Mouse (Mus musculus) liver, embryonic 13.5 days (tissue): ENCODE results near the gene Prrt1. TPM values are rescaled to one million over a fixed set of nuclear protein-coding genes. Genes with fewer than 3 reads are reported as not detected.

Source experiments
- ATAC-seq: fragments of 200-750 bp; cut with Nextera tagmentation; 2 replicates; pipeline ENCODE4 v1.8.0; 2017; ENCODE audit warnings: low read depth, mild to moderate bottlenecking, moderate number of reproducible peaks, moderate library complexity
- DNase-seq: peaks from one replicate; pipeline ENCODE4 v3.0.0; 2022
- H3K27ac ChIP-seq: fragments of 300-500 bp; sonication (generic); 2 replicates; pipeline ENCODE4 v1.5.1; 2015; ENCODE audit warnings: moderate library complexity, mild to moderate bottlenecking, inconsistent platforms
- H3K27me3 ChIP-seq: fragments of 300-500 bp; sonication (generic); 2 replicates; pipeline ENCODE4 v1.6.1; 2015; ENCODE audit warnings: mild to moderate bottlenecking, inconsistent platforms
- H3K36me3 ChIP-seq: fragments of 300-500 bp; sonication (generic); 2 replicates; pipeline ENCODE4 v1.6.1; 2015; ENCODE audit warnings: mild to moderate bottlenecking, inconsistent platforms
- H3K4me1 ChIP-seq: fragments of 300-500 bp; sonication (generic); replicated peaks from 2 replicates; pipeline ENCODE4 v1.6.1; 2015; ENCODE audit warnings: inconsistent platforms
- H3K4me2 ChIP-seq: fragments of 300-500 bp; sonication (generic); 2 replicates; pipeline ENCODE4 v1.6.1; 2015; ENCODE audit warnings: inconsistent platforms, mild to moderate bottlenecking, moderate library complexity
- H3K4me3 ChIP-seq: fragments of 300-500 bp; sonication (generic); replicated peaks from 2 replicates; pipeline ENCODE4 v1.5.1; 2015; ENCODE audit warnings: mild to moderate bottlenecking, inconsistent platforms
- H3K9ac ChIP-seq: fragments of 300-500 bp; sonication (generic); 2 replicates; pipeline ENCODE4 v1.6.1; 2015; ENCODE audit warnings: mild to moderate bottlenecking, inconsistent platforms
- H3K9me3 ChIP-seq: fragments of 300-500 bp; sonication (generic); replicated peaks from 2 replicates; pipeline ENCODE4 v1.6.1; 2016; ENCODE audit warnings: inconsistent platforms
- whole genome bisulfite sequencing: fragments of 180-500 bp; shearing (Covaris S2); methylation state at CpG from one replicate; pipeline ENCODE4 v1.1.7; 2015; ENCODE audit not compliant: insufficient replicate concordance; 5-methylcytosine and 5-hydroxymethylcytosine counted together
- polyA plus RNA-seq: library from polyadenylated mRNA; unstranded; fragments of >200 nt; fragmentation: Nextera tagmentation; extraction: Ambion mirVana; gene quantifications from 2 replicates; pipeline ENCODE4 v1.2.1, GENCODE M21; 2015

The Prrt1 gene
- polyA plus RNA-seq, 1 experiment from 2014 or later: 0.05 TPM

- H3K4me2 ChIP-seq: no peak overlapping the region
- peak overlapping the region; percentile 30; the same call in 1 of the 2 replicates for H3K4me3 ChIP-seq
- H3K9me3 ChIP-seq: no peaks in the 10 kb centered on the region
- no peak overlapping the region for H3K27ac ChIP-seq
- H3K4me1 ChIP-seq: peaks cover 69% of the 10 kb centered on the region
- ATAC-seq: no peak
- H3K9ac ChIP-seq: no peak overlapping the region
- DNase-seq: no peak
- 10% methylated on average over 12 of the region's 12 CpGs for WGBS
- peaks cover 6% of the 10 kb centered on the region; the same call in 1 of the 2 replicates for H3K36me3 ChIP-seq
- H3K27me3 ChIP-seq: peaks cover 73% of the 10 kb centered on the region
Observed at GRCm38 (mm10) chr17:34629796-34630603, 667 bp downstream of the Prrt1 start.

DNA sequence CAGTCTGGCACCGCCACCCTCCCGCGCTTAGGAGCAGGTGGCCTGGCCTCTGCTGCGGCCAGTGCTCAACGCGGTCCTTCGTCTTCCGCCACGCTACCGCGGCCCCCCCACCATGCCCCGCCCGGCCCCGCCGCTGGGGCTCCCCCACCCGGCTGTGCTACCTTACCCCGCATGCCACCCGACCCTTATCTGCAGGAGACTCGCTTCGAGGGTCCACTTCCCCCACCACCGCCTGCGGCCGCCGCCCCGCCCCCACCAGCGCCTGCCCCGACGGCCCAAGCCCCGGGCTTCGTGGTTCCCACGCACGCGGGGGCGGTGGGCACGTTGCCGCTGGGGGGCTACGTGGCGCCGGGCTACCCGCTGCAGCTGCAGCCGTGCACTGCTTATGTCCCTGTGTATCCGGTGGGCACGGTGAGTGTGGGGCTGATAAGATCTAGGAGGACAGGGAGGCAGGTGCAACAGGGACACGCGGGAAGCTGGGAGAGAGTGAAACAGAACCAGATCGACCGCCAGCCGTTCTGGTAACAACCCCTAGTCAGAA, 1.5 kb downstream of the Prrt1 start:
- Histone ChIP-seq H3K9ac (peak overlapping the region; percentile 23; the same call in 1 of the 2 replicates), H3K27ac (no peak overlapping the region), H3K4me2 (peak overlapping the region; percentile 50), H3K27me3 (peaks cover 73% of the 10 kb centered on the region), H3K4me1 (peaks cover 62% of the 10 kb centered on the region), H3K9me3 (no peaks in the 10 kb centered on the region), H3K36me3 (no peaks in the 10 kb centered on the region), H3K4me3 (peak overlapping the region; percentile 30)
- DNase-seq (no peak), ATAC-seq (no peak)
- WGBS: 3% methylated on average over 48 of the region's 48 CpGs

- H3K9ac ChIP-seq: no peak overlapping the region
- ATAC-seq (no peak), DNase-seq (no peak)
- no peaks in the 10 kb centered on the region for H3K9me3 ChIP-seq
- no peaks in the 10 kb centered on the region for H3K36me3 ChIP-seq
- peak overlapping the region; percentile 58 for H3K4me2 ChIP-seq
- no peak overlapping the region for H3K27ac ChIP-seq
- peaks cover 54% of the 10 kb centered on the region for H3K4me1 ChIP-seq
- H3K4me3 ChIP-seq: peak overlapping the region; percentile 38
- peaks cover 73% of the 10 kb centered on the region for H3K27me3 ChIP-seq
- 10% methylated on average over 12 of the region's 12 CpGs for WGBS
Observed at GRCm38 (mm10) chr17:34631647-34632046, 2.3 kb downstream of the Prrt1 start.

DNA sequence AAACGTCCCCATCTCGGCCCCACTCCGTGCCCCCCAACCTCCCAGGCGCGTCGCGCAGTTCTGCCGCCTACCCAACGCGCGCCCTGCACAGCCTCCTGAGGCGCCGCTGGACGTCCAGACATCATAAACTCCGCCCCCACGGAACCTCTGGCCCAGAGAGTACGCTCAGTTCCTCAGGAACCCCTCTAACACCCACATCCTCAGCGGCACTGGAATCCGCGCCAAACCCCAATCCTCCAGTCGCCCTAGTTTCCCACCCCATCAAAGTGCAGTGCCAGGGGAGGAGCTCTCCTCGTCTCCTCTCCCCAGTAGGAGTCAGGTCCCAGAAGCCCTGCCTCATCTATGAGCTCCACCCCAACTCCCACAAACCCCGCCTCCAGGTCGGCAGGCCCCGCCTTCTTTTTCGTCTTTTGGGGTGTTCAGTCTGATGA, 2.9 kb downstream of the Prrt1 start:
- Histone ChIP-seq H3K4me2 (peak overlapping the region; percentile 58), H3K9me3 (no peaks in the 10 kb centered on the region), H3K27me3 (peaks cover 73% of the 10 kb centered on the region), H3K4me1 (peaks cover 52% of the 10 kb centered on the region), H3K9ac (no peak overlapping the region), H3K4me3 (peak overlapping the region; percentile 38), H3K36me3 (no peaks in the 10 kb centered on the region), H3K27ac (no peak overlapping the region)
- 1% methylated on average over 26 of the region's 26 CpGs for WGBS
- ATAC-seq (peak; percentile 41; the same call in 1 of the 2 replicates), DNase-seq (peak; percentile 63)

DNA sequence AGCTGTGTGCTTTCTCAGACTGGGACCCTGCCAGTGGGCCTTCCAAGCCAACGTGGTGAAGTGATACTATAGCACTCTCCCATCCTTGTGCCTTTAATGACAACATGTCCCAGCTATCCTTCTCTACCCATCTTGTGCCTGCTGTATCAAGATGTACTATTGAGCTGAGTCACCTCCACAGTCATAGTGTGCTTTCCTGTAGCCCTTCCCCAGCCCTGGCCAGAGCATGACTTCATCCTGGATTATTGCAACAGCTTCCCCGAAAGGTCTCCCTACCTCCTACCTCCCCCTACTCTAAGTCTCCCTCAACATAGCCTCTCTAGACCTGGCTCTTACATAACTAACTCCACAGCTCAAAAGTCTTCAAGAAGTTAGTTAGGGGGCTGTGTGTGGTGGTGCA, 6.3 kb downstream of the Prrt1 start:
- WGBS: 36% methylated on average over 2 of the region's 2 CpGs

DNA sequence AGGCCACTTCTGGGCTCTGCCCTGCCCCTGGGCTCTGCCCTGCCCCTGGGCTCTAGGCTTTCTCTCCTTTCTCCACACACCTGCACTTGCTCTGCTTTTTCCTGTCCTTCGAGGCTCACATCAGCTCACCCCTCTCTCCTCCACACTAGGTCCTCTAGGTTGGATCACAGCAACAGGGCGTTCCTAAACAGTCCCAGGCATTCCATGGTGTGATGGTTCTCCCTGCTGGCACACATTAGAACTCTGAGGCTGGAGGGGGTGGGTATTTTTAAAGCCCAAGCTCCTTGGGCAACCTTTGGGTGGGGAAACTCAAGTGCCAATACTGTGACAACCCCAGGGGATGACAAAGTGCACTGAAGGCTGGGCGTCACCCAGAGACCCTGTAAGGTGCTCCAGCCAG, 8.1 kb downstream of the Prrt1 start:
- DNase-seq: no peak
- Histone ChIP-seq H3K36me3 (no peaks in the 10 kb centered on the region), H3K9ac (no peak overlapping the region), H3K4me2 (no peak overlapping the region), H3K27me3 (peaks cover 39% of the 10 kb centered on the region), H3K4me3 (no peak overlapping the region), H3K9me3 (no peaks in the 10 kb centered on the region), H3K4me1 (peaks cover 4% of the 10 kb centered on the region; the same call in 1 of the 2 replicates), H3K27ac (no peak overlapping the region)
- WGBS: 54% methylated on average over 3 of the region's 3 CpGs
- no peak for ATAC-seq

More for the DNA sequence above, 6.3 kb downstream of the Prrt1 start:
- H3K27ac ChIP-seq: no peak overlapping the region
- H3K27me3 ChIP-seq: peaks cover 48% of the 10 kb centered on the region
- DNase-seq (no peak), ATAC-seq (no peak)
- no peak overlapping the region for H3K4me3 ChIP-seq
- H3K4me2 ChIP-seq: no peak overlapping the region
- H3K9ac ChIP-seq: no peak overlapping the region
- no peaks in the 10 kb centered on the region for H3K36me3 ChIP-seq
- H3K9me3 ChIP-seq: no peaks in the 10 kb centered on the region
- peaks cover 22% of the 10 kb centered on the region for H3K4me1 ChIP-seq

GRCm38 (mm10) chr17:34639461-34640255, 10.3 kb downstream of the Prrt1 start:
- no peak overlapping the region for H3K9ac ChIP-seq

DNA sequence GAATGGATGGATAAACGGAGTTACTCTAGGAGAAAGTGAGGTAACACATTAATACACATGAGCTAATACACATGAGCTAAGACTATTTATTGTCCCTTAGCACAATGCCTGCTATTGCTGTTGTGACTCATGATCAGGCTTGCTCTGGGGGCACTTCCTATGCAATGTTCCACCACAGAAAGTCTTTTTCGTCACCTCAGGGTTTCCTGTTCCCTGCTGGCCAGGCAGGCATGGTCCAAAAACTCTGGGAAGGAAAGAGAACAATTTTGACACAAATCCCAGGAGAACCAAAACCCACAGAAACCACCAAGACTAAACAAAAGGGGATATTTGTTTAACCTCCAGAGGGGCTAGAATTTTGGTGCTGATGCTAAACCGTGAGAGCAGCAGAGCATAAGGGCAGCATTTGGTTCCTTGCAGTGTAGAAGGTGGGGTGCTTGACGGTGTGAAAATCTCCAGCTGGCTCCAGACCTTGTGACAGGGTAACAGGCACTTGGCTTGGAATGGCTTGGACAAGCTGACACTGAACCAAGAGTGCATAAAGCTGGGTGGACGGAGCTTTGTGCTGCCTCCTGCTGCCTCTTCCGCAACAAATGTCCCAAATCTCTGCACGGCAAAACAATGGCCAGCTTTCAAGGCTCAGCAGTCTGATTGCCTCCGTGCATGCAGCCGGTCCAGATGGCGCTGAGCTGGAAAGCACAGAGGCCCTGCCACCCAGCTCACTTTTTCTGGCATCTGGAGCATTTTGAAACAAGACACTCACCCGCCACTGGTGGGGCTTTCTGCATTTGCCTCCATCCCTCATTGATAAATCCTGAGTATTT, 11.7 kb downstream of the Prrt1 start:
- Histone ChIP-seq H3K36me3 (no peaks in the 10 kb centered on the region), H3K27me3 (peaks cover 19% of the 10 kb centered on the region), H3K27ac (no peak overlapping the region), H3K4me2 (no peak overlapping the region), H3K4me3 (no peak overlapping the region), H3K9me3 (no peaks in the 10 kb centered on the region), H3K4me1 (peaks cover 13% of the 10 kb centered on the region), H3K9ac (no peak overlapping the region)
- 31% methylated on average over 11 of the region's 11 CpGs for WGBS
- DNase-seq: no peak
- ATAC-seq: no peak

More at GRCm38 (mm10) chr17:34639461-34640255, 10.3 kb downstream of the Prrt1 start:
- Histone ChIP-seq H3K4me1 (peaks cover under 1% of the 10 kb centered on the region; the same call in 1 of the 2 replicates), H3K27ac (no peak overlapping the region), H3K36me3 (no peaks in the 10 kb centered on the region), H3K4me2 (no peak overlapping the region), H3K27me3 (peaks cover 20% of the 10 kb centered on the region), H3K9me3 (no peaks in the 10 kb centered on the region), H3K4me3 (no peak overlapping the region)
- ATAC-seq (no peak), DNase-seq (no peak)
- 60% methylated on average over 7 of the region's 7 CpGs for WGBS

DNA sequence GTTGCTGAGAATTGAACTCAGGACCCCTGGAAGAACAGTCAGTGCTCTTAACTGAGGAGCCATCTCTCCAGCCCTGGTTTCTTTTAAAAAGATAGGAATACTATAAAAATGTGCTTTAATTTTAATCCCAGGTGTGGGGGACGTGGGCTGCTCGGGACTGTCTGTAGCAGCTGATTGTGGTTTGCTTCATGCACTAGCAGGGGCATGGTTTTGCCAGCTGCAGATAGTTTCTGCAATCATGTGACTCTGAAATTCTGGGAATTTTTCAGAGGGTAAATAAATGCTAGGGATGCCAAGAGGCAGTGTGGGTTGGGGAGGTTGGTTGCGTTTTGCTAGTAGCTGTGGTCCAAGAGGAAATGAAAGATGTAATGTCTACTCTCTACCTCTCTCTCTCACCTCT, 12.6 kb downstream of the Prrt1 start:
- Histone ChIP-seq H3K4me1 (peaks cover 21% of the 10 kb centered on the region), H3K9ac (no peak overlapping the region), H3K4me2 (no peak overlapping the region), H3K27ac (no peak overlapping the region), H3K4me3 (no peak overlapping the region), H3K27me3 (peaks cover 19% of the 10 kb centered on the region), H3K9me3 (no peaks in the 10 kb centered on the region), H3K36me3 (no peaks in the 10 kb centered on the region)
- DNase-seq (no peak), ATAC-seq (no peak)
- 58% methylated on average over 3 of the region's 3 CpGs for WGBS

DNA sequence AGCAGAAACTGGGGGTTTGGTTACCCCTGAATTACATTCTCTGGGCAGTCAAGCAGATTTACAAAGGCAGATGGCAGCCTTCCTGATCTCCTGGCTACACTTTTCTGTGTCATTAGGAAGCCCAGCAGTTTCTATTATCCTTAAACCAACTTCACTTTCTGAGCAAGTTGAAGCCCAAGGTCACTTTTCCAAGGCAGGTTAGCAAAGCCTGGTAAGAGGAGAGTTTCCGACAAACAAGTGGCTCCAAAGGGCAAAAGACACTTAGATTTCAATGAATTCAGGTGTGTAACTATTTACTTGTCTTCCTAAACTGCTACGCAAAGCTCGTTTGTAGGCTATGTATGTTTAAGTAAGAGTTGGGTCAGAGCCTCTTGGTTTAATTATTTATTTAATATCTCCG, 14.0 kb downstream of the Prrt1 start:
- Histone ChIP-seq H3K27ac (no peak overlapping the region), H3K36me3 (no peaks in the 10 kb centered on the region), H3K9ac (no peak overlapping the region), H3K4me1 (peaks cover 31% of the 10 kb centered on the region), H3K9me3 (no peaks in the 10 kb centered on the region), H3K27me3 (peaks cover 11% of the 10 kb centered on the region), H3K4me2 (no peak overlapping the region), H3K4me3 (no peak overlapping the region)
- WGBS: 62% methylated on average over 4 of the region's 4 CpGs
- no peak for DNase-seq
- ATAC-seq: no peak
